Mouse (Mus musculus): ENCODE data around the gene Dcaf4.

- TF ChIP-seq POLR2A (IDR thresholded peaks at IDR 0.05; ENCODE audit: borderline replicate concordance, extremely low read depth, insufficient read depth, insufficient read length, poor library complexity, severe bottlenecking) (no peak), CTCF (IDR thresholded peaks at IDR 0.05; ENCODE audit: borderline replicate concordance, extremely low read depth, insufficient read depth, insufficient read length) (no peak)
These were observed 44.0 kb upstream of the Dcaf4 start for GRCm38 (mm10) chr12:83476277-83476676.

Measured in brain, embryonic 14.5 days (tissue).